Mouse (Mus musculus) heart, postnatal 36 days (tissue): ENCODE measurements around the gene Mgat4a. TPM values are rescaled to one million over a fixed set of nuclear protein-coding genes. Genes with fewer than 3 reads are reported as not detected.

ENCODE experiments used
- DNase-seq, 2 experiments: peaks; one replicate each; pipeline ENCODE4 v3.0.0; 2021 to 2022
- intact Hi-C: fragments of 180-260 bp; cut with DNase I; formaldehyde crosslinking; loops from one replicate; pipeline ENCODE4 v1.15.1; 2025
- total RNA-seq, 2 experiments: library from RNA; stranded (reverse); gene quantifications; 2 replicates each; pipeline ENCODE4 v1.2.3; 2021

The Mgat4a gene
- total RNA-seq = 10 to 100 TPM; 11.2 to 13.4 TPM

- peak; percentile 87 to 90 for DNase-seq
- intact Hi-C loops = loop anchor here (2.0 kb wide), 1 partner anchor 64 kb away; no protein-coding TSS in a partner anchor
These were observed at the start of gene Mgat4a for GRCm38 (mm10) chr1:37540810-37541658. Mgat4a (minus strand) TSS chr1:37541016.

- DNase-seq = peak; percentile 80 to 81
- intact Hi-C loops = loop anchor here (2.0 kb wide), 1 partner anchor 47 kb away; no protein-coding TSS in a partner anchor
These were observed 45.1 kb upstream of the Mgat4a start for GRCm38 (mm10) chr1:37585809-37586480.

GRCm38 (mm10) chr1:37583795-37584464 is 43.1 kb upstream of the Mgat4a start:
- no peak for DNase-seq
- intact Hi-C loops = loop anchor here (2.0 kb wide), 1 partner anchor 49 kb away; no protein-coding TSS in a partner anchor

- intact Hi-C loops = no loop called here
- no peak for DNase-seq
These were observed 42.4 kb upstream of the Mgat4a start for GRCm38 (mm10) chr1:37583167-37583566.

GRCm38 (mm10) chr1:37579686-37580085 is 38.9 kb upstream of the Mgat4a start:
- intact Hi-C loops = no loop called here

GRCm38 (mm10) chr1:37572528-37573272 is 31.9 kb upstream of the Mgat4a start:
- peak in 1 of 2 experiments; percentile 14 for DNase-seq
- intact Hi-C loops = no loop called here

More at GRCm38 (mm10) chr1:37579686-37580085, 38.9 kb upstream of the Mgat4a start:
- DNase-seq = no peak

GRCm38 (mm10) chr1:37568379-37568778 is 27.6 kb upstream of the Mgat4a start:
- intact Hi-C loops = no loop called here
- no peak for DNase-seq

GRCm38 (mm10) chr1:37566754-37567153 is 25.9 kb upstream of the Mgat4a start:
- intact Hi-C loops = no loop called here
- DNase-seq = no peak

GRCm38 (mm10) chr1:37566344-37566743 is 25.5 kb upstream of the Mgat4a start:
- intact Hi-C loops = no loop called here
- no peak for DNase-seq

GRCm38 (mm10) chr1:37565396-37565795 is 24.6 kb upstream of the Mgat4a start:
- intact Hi-C loops = no loop called here
- DNase-seq = no peak

GRCm38 (mm10) chr1:37561955-37562354 is 21.1 kb upstream of the Mgat4a start:
- no peak for DNase-seq
- intact Hi-C loops = no loop called here

- no peak for DNase-seq
- intact Hi-C loops = no loop called here
These were observed 19.5 kb upstream of the Mgat4a start for GRCm38 (mm10) chr1:37560356-37560755.

GRCm38 (mm10) chr1:37551986-37552385 is 11.2 kb upstream of the Mgat4a start:
- DNase-seq = no peak
- intact Hi-C loops = no loop called here

- intact Hi-C loops = no loop called here
These were observed 8.7 kb upstream of the Mgat4a start for GRCm38 (mm10) chr1:37549501-37549900.

GRCm38 (mm10) chr1:37546398-37547051 is 5.7 kb upstream of the Mgat4a start:
- intact Hi-C loops = no loop called here
- no peak for DNase-seq

More at GRCm38 (mm10) chr1:37549501-37549900, 8.7 kb upstream of the Mgat4a start:
- DNase-seq = no peak

GRCm38 (mm10) chr1:37544251-37544650 is 3.4 kb upstream of the Mgat4a start:
- intact Hi-C loops = no loop called here
- no peak for DNase-seq

- intact Hi-C loops = no loop called here
- no peak for DNase-seq
These were observed 2.2 kb upstream of the Mgat4a start for GRCm38 (mm10) chr1:37543057-37543456.

- intact Hi-C loops = loop anchor here (2.0 to 5.0 kb wide), 2 partner anchors 63 to 108 kb away; partner anchors contain the start of genes Coa5 and Unc50
- peak in 1 of 2 experiments; percentile 16 for DNase-seq
These were observed 627 bp downstream of the Mgat4a start for GRCm38 (mm10) chr1:37539968-37540809.
